Mouse (Mus musculus) myocyte (in vitro differentiated cells): ENCODE data around the gene Plagl1.

ENCODE experiments used
- CEBPB ChIP-seq: IDR thresholded peaks from 2 replicates; pipeline ENCODE4 v1.6.1; 2011; ENCODE audit warnings: mild to moderate bottlenecking, moderate library complexity; ENCODE audit not compliant: poor library complexity, insufficient read depth, severe bottlenecking
- E2F4 ChIP-seq: IDR thresholded peaks from one replicate; pipeline ENCODE4 v1.6.1; 2011; ENCODE audit warnings: mild to moderate bottlenecking, control low read depth, moderate library complexity; ENCODE audit not compliant: insufficient read depth
- MYOG ChIP-seq, 3 experiments: IDR thresholded peaks; one replicate each; pipeline ENCODE4 v1.6.1; 2011; ENCODE audit warnings: control low read depth in 2 of 3, low read depth in 2 of 3, mild to moderate bottlenecking in 2 of 3; ENCODE audit not compliant: insufficient read length in 2 of 3, control insufficient read depth in 1 of 3, insufficient read depth in 1 of 3
- POLR2A ChIP-seq: IDR thresholded peaks from one replicate; pipeline ENCODE4 v1.6.1; 2011; ENCODE audit warnings: low read depth, mild to moderate bottlenecking, control low read depth, moderate library complexity; ENCODE audit not compliant: insufficient read length
- USF1 ChIP-seq: IDR thresholded peaks from one replicate; pipeline ENCODE4 v1.6.1; 2011; ENCODE audit warnings: low read depth, mild to moderate bottlenecking, control low read depth, moderate library complexity

DNA sequence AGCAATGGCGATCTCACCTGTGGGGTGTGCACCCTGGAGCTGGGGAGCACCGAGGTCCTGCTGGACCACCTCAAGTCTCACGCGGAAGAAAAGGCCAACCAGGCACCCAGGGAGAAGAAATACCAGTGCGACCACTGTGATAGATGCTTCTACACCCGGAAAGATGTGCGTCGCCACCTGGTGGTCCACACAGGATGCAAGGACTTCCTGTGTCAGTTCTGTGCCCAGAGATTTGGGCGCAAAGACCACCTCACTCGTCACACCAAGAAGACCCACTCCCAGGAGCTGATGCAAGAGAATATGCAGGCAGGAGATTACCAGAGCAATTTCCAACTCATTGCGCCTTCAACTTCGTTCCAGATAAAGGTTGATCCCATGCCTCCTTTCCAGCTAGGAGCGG lies 67.0 kb downstream of the Plagl1 start:
- TF ChIP-seq USF1: no peak
- TF ChIP-seq MYOG (IDR thresholded peaks at IDR 0.05; ENCODE audit: control insufficient read depth in 1 of 3, insufficient read depth in 1 of 3, insufficient read length in 2 of 3, low read depth in 2 of 3): no peak
- TF ChIP-seq POLR2A: no peak
- TF ChIP-seq CEBPB: no peak
- no peak for TF ChIP-seq E2F4
